Mouse (Mus musculus): ENCODE measurements at regions not wholly inside any gene's neighbourhood (a gene's known extent, or its start where the extent isn't known, plus 50 kb on each side); places are given as distances from the start of the nearest gene placed in this dataset.

- TF ChIP-seq CTCF (IDR thresholded peaks at IDR 0.05; ENCODE audit: extremely low read depth, insufficient read length, insufficient replicate concordance, low read depth, low read length) = no peak
- no peak for TF ChIP-seq POLR2A (IDR thresholded peaks at IDR 0.05; ENCODE audit: low read depth, low read length)
Observed at GRCm38 (mm10) chr10:95755429-95755828, 82.2 kb upstream of the Anapc15-ps start.

Data from small intestine, adult 2 months (tissue).